Mouse (Mus musculus) hindbrain, embryonic 16.5 days (tissue): ENCODE results near the gene Pygl. TPM values are rescaled to one million over a fixed set of nuclear protein-coding genes. Genes with fewer than 3 reads are reported as not detected.
"Not testable (repeated sequence)": the region's sequence is repeated elsewhere in the genome, so short reads cannot be mapped to it uniquely, and the experiment has no call there.

Experiments used
- ATAC-seq: fragments of 200-750 bp; cut with Nextera tagmentation; 2 replicates; pipeline ENCODE4 v1.8.0; 2017; ENCODE audit warnings: moderate TSS enrichment, moderate library complexity
- H3K27ac ChIP-seq: fragments of 300-500 bp; sonication (generic); 2 replicates; pipeline ENCODE4 v1.5.1; 2014; ENCODE audit warnings: low read depth, mild to moderate bottlenecking, control low read depth, low read length, moderate library complexity
- H3K27me3 ChIP-seq: fragments of 300-500 bp; sonication (generic); replicated peaks from 2 replicates; pipeline ENCODE4 v1.6.1; 2014; ENCODE audit warnings: low read length; ENCODE audit not compliant: control insufficient read depth, insufficient read depth
- H3K36me3 ChIP-seq: fragments of 300-500 bp; sonication (generic); 2 replicates; pipeline ENCODE4 v1.6.1; 2014; ENCODE audit warnings: mild to moderate bottlenecking, low read length, moderate library complexity, mixed read lengths; ENCODE audit not compliant: control insufficient read depth, insufficient read depth
- H3K4me1 ChIP-seq: fragments of 300-500 bp; sonication (generic); 2 replicates; pipeline ENCODE4 v1.6.1; 2014; ENCODE audit warnings: low read depth, low read length; ENCODE audit not compliant: control insufficient read depth, insufficient read depth
- H3K4me2 ChIP-seq: fragments of 300-500 bp; sonication (generic); 2 replicates; pipeline ENCODE4 v1.6.1; 2014; ENCODE audit warnings: mild to moderate bottlenecking, low read length, control low read depth, moderate library complexity
- H3K4me3 ChIP-seq: fragments of 300-500 bp; sonication (generic); 2 replicates; pipeline ENCODE4 v1.5.1; 2014; ENCODE audit warnings: mild to moderate bottlenecking, low read length, control low read depth, moderate library complexity
- H3K9ac ChIP-seq: fragments of 300-500 bp; sonication (generic); 2 replicates; pipeline ENCODE4 v1.6.1; 2014; ENCODE audit warnings: low read depth, mild to moderate bottlenecking, control low read depth, low read length, moderate library complexity
- H3K9me3 ChIP-seq: fragments of 300-500 bp; sonication (generic); 2 replicates; pipeline ENCODE4 v1.6.1; 2014; ENCODE audit warnings: mild to moderate bottlenecking, low read length, moderate library complexity; ENCODE audit not compliant: control insufficient read depth
- WGBS: fragments of 180-500 bp; shearing (Covaris S2); extraction: QIAGEN DNeasy Blood & Tissue Kit; methylation state at CpG from one replicate; pipeline ENCODE4 v1.1.7; 2014; 5-methylcytosine and 5-hydroxymethylcytosine counted together
- polyA plus RNA-seq: library from polyadenylated mRNA; unstranded; fragments of >200 nt; fragmentation: Nextera tagmentation; extraction: Ambion mirVana; gene quantifications from 2 replicates; pipeline ENCODE4 v1.2.1, GENCODE M21; 2015

The Pygl gene
- polyA plus RNA-seq, 1 experiment from 2014 or later, result 9.6 TPM

GRCm38 (mm10) chr12:70153842-70154241, 77.4 kb downstream of the Pygl start, which contains the start of gene Abhd12b:
TSS of gene Abhd12b (plus strand) at chr12:70154142.
- no peaks in the 10 kb centered on the region for H3K27me3 ChIP-seq
- H3K36me3 ChIP-seq, result no peaks in the 10 kb centered on the region
- H3K9ac ChIP-seq, result no peak within 1 kb of the TSS
- no peak within 1 kb of the TSS for H3K4me2 ChIP-seq
- H3K4me1 ChIP-seq, result peaks cover 3% of the 10 kb centered on the region
- no peak within 1 kb of the TSS for H3K4me3 ChIP-seq
- ATAC-seq, result no peak
- no peaks in the 10 kb centered on the region for H3K9me3 ChIP-seq
- H3K27ac ChIP-seq, result no peak within 1 kb of the TSS
- 45% methylated on average over 3 of the region's 3 CpGs for WGBS

GRCm38 (mm10) chr12:70148631-70149265, 82.5 kb downstream of the Pygl start:
- Histone ChIP-seq H3K4me1 (peaks cover 9% of the 10 kb centered on the region), H3K9ac (no peak overlapping the region), H3K27ac (no peak overlapping the region; the same call in 1 of the 2 replicates), H3K36me3 (no peaks in the 10 kb centered on the region), H3K27me3 (no peaks in the 10 kb centered on the region), H3K9me3 (no peaks in the 10 kb centered on the region), H3K4me2 (peak overlapping the region; percentile 52), H3K4me3 (no peak overlapping the region)
- peak; percentile 51 for ATAC-seq
- 14% methylated on average over 11 of the region's 11 CpGs for WGBS

- H3K4me2 ChIP-seq, result peak overlapping the region; percentile 52
- ATAC-seq, result 0 out of 2 replicates have a peak, but pooled peaks have one; percentile 41
- H3K4me1 ChIP-seq, result peaks cover 9% of the 10 kb centered on the region
- H3K9me3 ChIP-seq, result no peaks in the 10 kb centered on the region
- no peaks in the 10 kb centered on the region for H3K27me3 ChIP-seq
- H3K4me3 ChIP-seq, result peak overlapping the region; percentile 26
- H3K27ac ChIP-seq, result peak overlapping the region; percentile 46; the same call in 1 of the 2 replicates
- 5% methylated on average over 13 of the region's 13 CpGs for WGBS
- H3K9ac ChIP-seq, result 0 out of 2 replicates have a peak overlapping the region, but pooled peaks have one; percentile 44
- H3K36me3 ChIP-seq, result no peaks in the 10 kb centered on the region
Measured at GRCm38 (mm10) chr12:70147986-70148630, 83.2 kb downstream of the Pygl start.

- 88% methylated on average over 6 of the region's 6 CpGs for WGBS
- H3K4me3 ChIP-seq, result no peak overlapping the region
- H3K4me2 ChIP-seq, result no peak overlapping the region
- H3K36me3 ChIP-seq, result no peaks in the 10 kb centered on the region
- H3K27ac ChIP-seq, result no peak overlapping the region
- H3K4me1 ChIP-seq, result peaks cover 9% of the 10 kb centered on the region
- no peaks in the 10 kb centered on the region for H3K9me3 ChIP-seq
- no peak for ATAC-seq
- no peak overlapping the region for H3K9ac ChIP-seq
- no peaks in the 10 kb centered on the region for H3K27me3 ChIP-seq
Measured at GRCm38 (mm10) chr12:70145586-70145985, 85.7 kb downstream of the Pygl start.

- ATAC-seq, result no peak
- peaks cover 9% of the 10 kb centered on the region for H3K4me1 ChIP-seq
- no peak overlapping the region for H3K27ac ChIP-seq
- H3K4me3 ChIP-seq, result no peak overlapping the region
- no peaks in the 10 kb centered on the region for H3K27me3 ChIP-seq
- H3K9me3 ChIP-seq, result no peaks in the 10 kb centered on the region
- 47% methylated on average over 20 of the region's 20 CpGs for WGBS
- H3K4me2 ChIP-seq, result 0 out of 2 replicates have a peak overlapping the region, but pooled peaks have one; percentile 14
- H3K9ac ChIP-seq, result no peak overlapping the region
- no peaks in the 10 kb centered on the region for H3K36me3 ChIP-seq
Measured at GRCm38 (mm10) chr12:70144637-70145448, 86.4 kb downstream of the Pygl start.

- ATAC-seq, H3K27ac ChIP-seq: not testable (repeated sequence)
Measured at GRCm38 (mm10) chr12:70144106-70144587, 87.1 kb downstream of the Pygl start.

GRCm38 (mm10) chr12:70140993-70141576, 90.2 kb downstream of the Pygl start:
- no peak overlapping the region for H3K27ac ChIP-seq
- 93% methylated on average over 5 of the region's 5 CpGs for WGBS
- no peak for ATAC-seq
- no peaks in the 10 kb centered on the region for H3K27me3 ChIP-seq
- no peaks in the 10 kb centered on the region for H3K36me3 ChIP-seq
- H3K4me1 ChIP-seq, result no peaks in the 10 kb centered on the region
- H3K9ac ChIP-seq, result no peak overlapping the region
- H3K9me3 ChIP-seq, result no peaks in the 10 kb centered on the region
- no peak overlapping the region for H3K4me3 ChIP-seq
- H3K4me2 ChIP-seq, result no peak overlapping the region

More at GRCm38 (mm10) chr12:70144106-70144587, 87.1 kb downstream of the Pygl start:
- H3K9ac ChIP-seq, H3K27me3 ChIP-seq, H3K4me3 ChIP-seq, H3K36me3 ChIP-seq, H3K4me2 ChIP-seq, H3K4me1 ChIP-seq, H3K9me3 ChIP-seq: not testable (repeated sequence)
- WGBS, result 21% methylated on average over 3 of the region's 3 CpGs
